ENCODE assay signal across 11 mouse cellular contexts in genomic region chr4:119748341-119748740, GRCm38 (mm10).
"Had no signal": no experiment of that assay in that cellular context is flagged by ENCODE, and none has a peak within 500 bp of the region (broad histone marks: within the 10 kb centered on the region; RNA-seq: fewer than 3 reads in every experiment).

No protein-coding gene starts in this region.

- DNase-seq: right cerebral cortex, adult 18-20 months; right cerebral cortex, postnatal 14 days; right cerebral cortex, postnatal 25 days; right cerebral cortex, postnatal 4 days; spleen, adult 18-20 months; thymus, adult 18-20 months; thymus, adult 2 months; thymus, postnatal 14 days; thymus, postnatal 25 days; thymus, postnatal 36 days; thymus, postnatal 4 days had no signal
